Mouse (Mus musculus): Measurements from ENCODE around the gene Irf3. TPM values are rescaled to one million over a fixed set of nuclear protein-coding genes. Genes with fewer than 3 reads are reported as not detected.

The Irf3 gene
- total RNA-seq, 1 experiment = 45.9 TPM

GRCm38 (mm10) chr7:45051601-45051974 lies 54.1 kb downstream of the Irf3 start:
- peak overlapping the region; percentile 33 for H3K27ac ChIP-seq (ENCODE audit: insufficient read depth, low read depth, low read length, poor library complexity, severe bottlenecking)
- in situ Hi-C loops (cut with MboI; ENCODE audit: low sequenced_read_pairs in 2 of 2, unreplicated experiment in 2 of 2) = no loop called here
- peaks cover 34% of the 10 kb centered on the region for H3K36me3 ChIP-seq (ENCODE audit: control insufficient read depth, insufficient read depth, low read length, poor library complexity, severe bottlenecking)
- H3K9me3 ChIP-seq (ENCODE audit: control insufficient read depth, insufficient read depth, low read depth, low read length) = no peaks in the 10 kb centered on the region
- TF ChIP-seq ZNF384 (IDR thresholded peaks at IDR 0.05; ENCODE audit: low read depth, low read length) (no peak), MAFK (IDR thresholded peaks at IDR 0.05; ENCODE audit: insufficient read depth, low read depth, low read length) (no peak), CHD2 (IDR thresholded peaks at IDR 0.05; ENCODE audit: low read depth, low read length) (no peak), ZC3H11A (IDR thresholded peaks at IDR 0.05; ENCODE audit: borderline replicate concordance, low read depth, low read length) (no peak), HCFC1 (IDR thresholded peaks at IDR 0.05; ENCODE audit: borderline replicate concordance, insufficient read depth, low read length) (no peak)
- H3K9ac ChIP-seq (ENCODE audit: insufficient read depth, low read depth, low read length, poor library complexity, severe bottlenecking) = peak overlapping the region; percentile 91; the same call in 1 of the 2 replicates
- peak overlapping the region; percentile 97 to 99 for H3K4me3 ChIP-seq (ENCODE audit: insufficient read depth in 1 of 2, low read depth in 1 of 2, low read length in 2 of 2, poor library complexity in 1 of 2, severe bottlenecking in 1 of 2)
- no peak for DNase-seq (ENCODE audit: low read depth, low spot score)
- peaks cover 2 to 25% of the 10 kb centered on the region in 2 experiments; a peak in 3 of 4 replicates for H3K4me1 ChIP-seq (ENCODE audit: control insufficient read depth in 2 of 2, insufficient read depth in 2 of 2, low read length in 2 of 2, poor library complexity in 1 of 2)

Other genes starting within 250 kb of the Irf3 start
- 17.8 and 23.2 TPM in 2 replicates for gene Vrk3, start 249.2 kb upstream of the Irf3 start, total RNA-seq (2012; rRNA removed)
- 15.1 and 20.3 TPM in 2 replicates for gene Zfp473, start 246.6 kb upstream of the Irf3 start, total RNA-seq (2012; rRNA removed)
- gene Nup62, start 181.6 kb upstream of the Irf3 start, total RNA-seq (2012; rRNA removed) = 91.0 and 98.0 TPM in 2 replicates
- 4.8 and 6.0 TPM in 2 replicates for gene Il4i1, start 181.3 kb upstream of the Irf3 start, total RNA-seq (2012; rRNA removed)
- 14.0 and 16.9 TPM in 2 replicates for gene Atf5, start 181.0 kb upstream of the Irf3 start, total RNA-seq (2012; rRNA removed)
- 33.8 and 37.6 TPM in 2 replicates for gene Akt1s1, start 148.7 kb upstream of the Irf3 start, total RNA-seq (2012; rRNA removed)
- gene Tbc1d17, start 148.6 kb upstream of the Irf3 start, total RNA-seq (2012; rRNA removed) = 31.5 and 55.7 TPM in 2 replicates
- gene Pnkp, start 140.5 kb upstream of the Irf3 start, total RNA-seq (2012; rRNA removed) = 37.1 and 76.5 TPM in 2 replicates
- gene Ptov1, start 127.9 kb upstream of the Irf3 start, total RNA-seq (2012; rRNA removed) = 144 and 205 TPM in 2 replicates
- 88.2 and 121 TPM in 2 replicates for gene Med25, start 104.9 kb upstream of the Irf3 start, total RNA-seq (2012; rRNA removed)
- gene Fuz, start 101.6 kb upstream of the Irf3 start, total RNA-seq (2012; rRNA removed) = 14.2 and 17.2 TPM in 2 replicates
- 82.5 and 94.9 TPM in 2 replicates for gene Ap2a1, start 68.2 kb upstream of the Irf3 start, total RNA-seq (2012; rRNA removed)
- gene Tsks, start 54.4 kb upstream of the Irf3 start, total RNA-seq (2012; rRNA removed) = 0.49 and 0.85 TPM in 2 replicates
- gene Cpt1c, start 22.8 kb upstream of the Irf3 start, total RNA-seq (2012; rRNA removed) = 60.3 and 123 TPM in 2 replicates
- gene Prmt1, start 11.1 kb upstream of the Irf3 start, total RNA-seq (2012; rRNA removed) = 413 and 429 TPM in 2 replicates
- gene Bcl2l12, start 1.1 kb downstream of the Irf3 start, total RNA-seq (2012; rRNA removed) = 11.9 and 13.0 TPM in 2 replicates
- 39.0 and 39.2 TPM in 2 replicates for gene Scaf1, start 18.7 kb downstream of the Irf3 start, total RNA-seq (2012; rRNA removed)
- gene Rras, start 20.3 kb downstream of the Irf3 start, total RNA-seq (2012; rRNA removed) = 11.1 and 14.4 TPM in 2 replicates
- gene Prr12, start 55.2 kb downstream of the Irf3 start, total RNA-seq (2012; rRNA removed) = 32.3 and 37.5 TPM in 2 replicates
- gene Nosip, start 64.8 kb downstream of the Irf3 start, total RNA-seq (2012; rRNA removed) = 94.2 and 106 TPM in 2 replicates
- 9.8 and 11.4 TPM in 2 replicates for gene Prrg2, start 65.0 kb downstream of the Irf3 start, total RNA-seq (2012; rRNA removed)
- gene Rcn3, start 94.6 kb downstream of the Irf3 start, total RNA-seq (2012; rRNA removed) = 137 and 207 TPM in 2 replicates
- 10.6 and 15.1 TPM in 2 replicates for gene Fcgrt, start 106.2 kb downstream of the Irf3 start, total RNA-seq (2012; rRNA removed)
- gene Rps11, start 126.8 kb downstream of the Irf3 start, total RNA-seq (2012; rRNA removed) = 1,746 and 1,854 TPM in 2 replicates
- gene Rpl13a, start 131.1 kb downstream of the Irf3 start, total RNA-seq (2012; rRNA removed) = 3,971 and 5,136 TPM in 2 replicates
- gene Gm45713, start 138.6 kb downstream of the Irf3 start, total RNA-seq (2012; rRNA removed) = 0.36 and 0.90 TPM in 2 replicates
- gene Flt3l, start 138.8 kb downstream of the Irf3 start, total RNA-seq (2012; rRNA removed) = 1.8 and 1.9 TPM in 2 replicates
- gene Pih1d1, start 156.7 kb downstream of the Irf3 start, total RNA-seq (2012; rRNA removed) = 69.9 and 70.2 TPM in 2 replicates
- 108 and 115 TPM in 2 replicates for gene Aldh16a1, start 156.9 kb downstream of the Irf3 start, total RNA-seq (2012; rRNA removed)
- 3.4 and 4.4 TPM in 2 replicates for gene Slc17a7, start 166.3 kb downstream of the Irf3 start, total RNA-seq (2012; rRNA removed)
- gene Gfy, start 181.9 kb downstream of the Irf3 start, total RNA-seq (2012; rRNA removed) = 0.11 TPM in 1 of 2 replicates, not detected in the other
- gene Pth2, start 183.3 kb downstream of the Irf3 start, total RNA-seq (2012; rRNA removed) = 0.54 TPM in 1 of 2 replicates, not detected in the other
- 2.4 and 2.7 TPM in 2 replicates for gene Ccdc155, start 207.2 kb downstream of the Irf3 start, total RNA-seq (2012; rRNA removed)
- 4.7 and 6.9 TPM in 2 replicates for gene Dkkl1, start 214.5 kb downstream of the Irf3 start, total RNA-seq (2012; rRNA removed)
- 95.9 and 111 TPM in 2 replicates for gene Tead2, start 218.1 kb downstream of the Irf3 start, total RNA-seq (2012; rRNA removed)
- 37.6 and 50.8 TPM in 2 replicates for gene Cd37, start 241.5 kb downstream of the Irf3 start, total RNA-seq (2012; rRNA removed)
- gene Slc6a16, start 243.4 kb downstream of the Irf3 start, total RNA-seq (2012; rRNA removed) = 12.7 and 14.6 TPM in 2 replicates